Mouse (Mus musculus): ENCODE measurements at regions not wholly inside any gene's neighbourhood (a gene's known extent, or its start where the extent isn't known, plus 50 kb on each side); places are given as distances from the start of the nearest gene placed in this dataset.

DNA sequence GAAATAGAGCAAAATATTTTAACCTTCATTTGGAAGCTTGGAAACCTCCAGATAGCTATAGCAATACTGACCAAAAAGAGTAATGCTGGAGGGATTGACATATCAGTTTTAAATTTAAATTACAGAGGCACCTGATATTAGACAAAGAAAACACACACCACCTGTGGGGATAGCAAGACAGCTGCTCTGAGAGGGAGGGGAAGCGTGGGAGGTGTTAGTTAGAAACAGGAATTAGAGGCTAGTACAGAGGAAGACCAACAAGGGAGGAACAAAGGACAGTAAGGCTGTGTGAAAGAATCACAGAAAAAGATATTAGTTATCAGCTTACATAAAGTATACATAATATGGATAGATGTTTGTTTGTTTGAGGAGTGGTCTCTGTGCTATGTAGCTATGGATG is 297.2 kb upstream of the Mef2c start:
- no peak for TF ChIP-seq POLR2A (IDR thresholded peaks at IDR 0.05; ENCODE audit: extremely low read depth, insufficient read depth, low read length)
- no peak for TF ChIP-seq CTCF (IDR thresholded peaks at IDR 0.05; ENCODE audit: extremely low read depth, insufficient read depth, low read length)

Measured in cortical plate, adult 2 months (tissue).